Mouse (Mus musculus): ENCODE measurements around the gene Olfr1231. TPM values are rescaled to one million over a fixed set of nuclear protein-coding genes. Genes with fewer than 3 reads are reported as not detected.

The Olfr1231 gene
- not detected for total RNA-seq (2021)

GRCm38 (mm10) chr2:89306974-89307373 lies at the start of gene Olfr1231:
Olfr1231 (minus strand) TSS chr2:89307074.
- no peak for DNase-seq

DNA sequence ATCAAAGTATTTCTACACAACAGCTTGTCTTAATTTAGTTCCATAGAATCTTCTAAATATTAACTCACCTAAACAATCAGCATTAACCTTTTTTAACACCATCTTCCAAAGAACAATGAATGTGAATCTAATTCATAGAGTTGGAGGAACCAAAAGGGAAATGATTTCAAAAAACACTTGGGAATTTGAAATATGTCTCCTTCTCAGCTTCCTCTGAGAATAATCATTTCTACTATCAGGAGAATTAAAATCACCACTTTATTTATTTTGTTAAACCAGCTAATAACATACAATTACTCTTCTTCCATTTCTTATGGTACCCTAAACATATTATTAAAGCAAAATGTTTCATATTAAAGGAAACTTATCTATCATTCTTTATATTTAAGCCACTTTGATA lies 35.4 kb upstream of the Olfr1231 start, which contains the start of gene Olfr1233:
Gene Olfr1233, minus strand, starts transcription at position 101 of the 400 bp plus-strand sequence.
- no peak for DNase-seq
- intact Hi-C loops (cut with DNase I): no loop called here

More at GRCm38 (mm10) chr2:89306974-89307373, at the start of gene Olfr1231:
- intact Hi-C loops (cut with DNase I): no loop called here

- intact Hi-C loops (cut with DNase I): no loop called here
- DNase-seq: no peak
These were observed 22.7 kb upstream of the Olfr1231 start, which contains the start of gene Olfr1232 for GRCm38 (mm10) chr2:89329575-89329974. Olfr1232 (minus strand) TSS chr2:89329675.

GRCm38 (mm10) chr2:89297168-89297567 lies 9.7 kb downstream of the Olfr1231 start, which contains the start of gene Olfr1230:
Olfr1230 (minus strand) TSS chr2:89297268.
- no peak for DNase-seq
- intact Hi-C loops (cut with DNase I): no loop called here

DNA sequence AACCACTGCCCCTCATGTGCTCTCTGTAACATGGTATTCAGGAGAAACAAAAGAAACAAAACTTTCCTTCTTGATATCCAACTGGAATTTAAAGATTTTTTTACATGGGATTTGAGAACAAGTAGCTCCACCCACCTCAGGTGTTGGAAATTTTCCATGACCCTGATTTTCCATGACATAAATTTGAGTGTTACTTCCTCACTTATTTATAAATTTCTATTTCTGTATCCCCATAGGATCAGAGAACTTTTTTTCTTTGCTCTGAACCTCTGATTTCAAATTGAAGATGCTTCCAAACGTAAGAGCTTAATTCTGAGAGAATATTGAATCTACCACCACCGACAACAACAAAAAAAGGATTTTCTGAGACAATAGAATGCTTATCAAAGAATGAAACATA lies 19.0 kb downstream of the Olfr1231 start, which contains the start of gene Olfr1229:
Gene Olfr1229, minus strand, starts transcription at position 101 of the 400 bp plus-strand sequence.
- intact Hi-C loops (cut with DNase I): no loop called here
- no peak for DNase-seq

DNA sequence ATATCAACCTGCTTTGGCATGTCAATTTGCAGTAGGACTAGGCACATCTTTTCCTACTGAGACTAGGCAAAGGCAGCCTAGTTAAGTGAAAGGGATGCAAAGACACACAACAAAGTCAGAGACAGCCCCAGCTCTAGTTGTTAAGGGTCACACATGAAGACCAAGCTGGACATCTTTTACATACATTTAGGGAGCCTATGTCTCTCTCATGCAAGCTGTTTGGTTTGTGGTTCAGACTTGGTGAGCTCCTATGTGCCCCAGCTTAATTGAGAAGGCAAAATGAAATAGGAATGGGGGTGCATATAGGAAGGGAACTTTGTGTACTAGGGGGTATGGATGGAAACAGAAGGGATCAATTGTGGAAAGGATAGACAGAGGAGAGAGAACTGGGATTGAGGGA lies 52.9 kb downstream of the Olfr1231 start, which contains the start of gene Olfr1228:
Gene Olfr1228, minus strand, starts transcription at position 101 of the 400 bp plus-strand sequence.
- intact Hi-C loops (cut with DNase I): no loop called here
- DNase-seq: no peak

Other genes with a start within 250 kb of the Olfr1231 start
- not detected for gene Olfr1218, start 245.9 kb downstream of the Olfr1231 start, total RNA-seq (2021)
- gene Olfr1219, start 223.6 kb downstream of the Olfr1231 start, total RNA-seq (2021): not detected
- gene Olfr1220, start 200.2 kb downstream of the Olfr1231 start, total RNA-seq (2021): not detected
- gene Olfr1221, start 189.8 kb downstream of the Olfr1231 start, total RNA-seq (2021): not detected
- gene Olfr1222, start 174.0 kb downstream of the Olfr1231 start, total RNA-seq (2021): not detected
- not detected for gene Olfr1223, start 155.5 kb downstream of the Olfr1231 start, total RNA-seq (2021)
- gene Olfr1224-ps1, start 143.0 kb downstream of the Olfr1231 start, total RNA-seq (2021): not detected
- not detected for gene Olfr1225, start 132.4 kb downstream of the Olfr1231 start, total RNA-seq (2021)
- gene Olfr1226, start 107.0 kb downstream of the Olfr1231 start, total RNA-seq (2021): not detected
- not detected for gene Olfr1228, start 53.0 kb downstream of the Olfr1231 start, total RNA-seq (2021)
- not detected for gene Olfr1229, start 19.1 kb downstream of the Olfr1231 start, total RNA-seq (2021)
- gene Olfr1230, start 9.8 kb downstream of the Olfr1231 start, total RNA-seq (2021): not detected
- not detected for gene Olfr1232, start 22.6 kb upstream of the Olfr1231 start, total RNA-seq (2021)
- gene Olfr1233, start 35.3 kb upstream of the Olfr1231 start, total RNA-seq (2021): not detected
- not detected for gene Olfr1234, start 57.8 kb upstream of the Olfr1231 start, total RNA-seq (2021)
- gene Olfr1238, start 102.6 kb upstream of the Olfr1231 start, total RNA-seq (2021): not detected
- gene Olfr1239, start 113.3 kb upstream of the Olfr1231 start, total RNA-seq (2021): not detected
- not detected for gene Olfr1240, start 135.9 kb upstream of the Olfr1231 start, total RNA-seq (2021)
- gene Olfr1241, start 180.1 kb upstream of the Olfr1231 start, total RNA-seq (2021): not detected
- not detected for gene Olfr1242, start 191.3 kb upstream of the Olfr1231 start, total RNA-seq (2021)
- not detected for gene Olfr1243, start 224.4 kb upstream of the Olfr1231 start, total RNA-seq (2021)